Mouse (Mus musculus) right cerebral cortex, adult 18-20 months (tissue): ENCODE measurements around the gene Smco2.

Source experiments
- DNase-seq: peaks from one replicate; pipeline ENCODE4 v3.0.0; 2022; ENCODE audit warnings: mixed read lengths

Gene Smco2

DNA sequence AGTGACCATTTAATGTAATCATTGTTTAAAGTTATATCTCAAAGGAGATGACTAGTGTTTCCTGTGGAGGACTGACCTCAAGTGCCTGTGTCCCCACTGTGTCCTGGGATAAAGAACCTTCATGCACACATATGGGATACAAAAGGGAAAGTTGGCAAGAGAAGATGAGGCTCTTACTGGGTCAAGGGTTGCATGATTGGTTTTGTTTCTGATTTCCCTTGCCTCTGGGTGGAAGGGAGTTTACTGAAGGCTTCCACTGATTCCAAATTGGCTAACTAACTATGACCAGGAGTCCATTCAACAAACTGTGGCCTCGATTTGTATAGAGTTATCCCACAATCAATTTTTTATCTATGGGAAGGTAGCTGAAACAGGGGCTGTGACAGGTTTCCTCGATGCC is 53.7 kb downstream of the Smco2 start:
- no peak for DNase-seq

- no peak for DNase-seq
Observed at GRCm38 (mm10) chr6:146904707-146905106, 54.8 kb downstream of the Smco2 start.

DNA sequence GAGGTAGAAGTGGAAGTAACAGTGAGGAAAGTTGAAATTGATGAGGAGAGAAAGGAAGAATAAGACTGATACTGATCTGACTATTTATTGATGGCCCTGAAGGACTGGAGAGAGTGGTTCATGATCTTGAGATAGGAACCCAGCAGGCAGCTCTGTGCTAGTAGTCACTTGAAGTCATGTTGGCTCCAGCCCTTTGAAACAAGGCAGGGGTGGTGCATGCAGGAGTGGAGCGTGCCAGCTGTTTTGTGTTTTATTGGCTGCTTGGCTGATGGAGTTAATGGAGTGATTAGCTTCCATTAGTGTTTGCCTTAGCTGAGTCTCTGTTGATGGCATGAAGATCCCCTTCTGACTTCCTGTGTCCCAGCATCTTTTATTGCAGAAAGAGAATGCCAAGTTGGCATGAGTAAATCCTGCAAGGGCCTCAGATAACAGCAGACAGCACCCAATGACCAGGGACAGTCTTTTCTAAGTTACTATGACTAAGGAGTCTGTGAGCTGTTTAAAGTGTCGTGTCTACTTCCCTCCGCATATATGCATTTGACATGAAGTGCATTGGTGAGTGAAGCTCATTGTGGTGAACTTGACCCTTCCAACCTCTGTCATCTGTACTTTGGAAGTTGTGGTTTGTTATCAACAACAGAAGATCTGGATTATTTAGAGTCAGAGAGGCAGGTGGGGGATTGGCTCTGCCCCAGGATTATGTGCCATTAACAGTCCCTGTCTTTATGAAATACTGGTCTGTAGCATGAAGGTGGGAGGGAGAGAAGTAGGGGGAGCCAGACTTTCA is 56.3 kb downstream of the Smco2 start:
- no peak for DNase-seq

DNA sequence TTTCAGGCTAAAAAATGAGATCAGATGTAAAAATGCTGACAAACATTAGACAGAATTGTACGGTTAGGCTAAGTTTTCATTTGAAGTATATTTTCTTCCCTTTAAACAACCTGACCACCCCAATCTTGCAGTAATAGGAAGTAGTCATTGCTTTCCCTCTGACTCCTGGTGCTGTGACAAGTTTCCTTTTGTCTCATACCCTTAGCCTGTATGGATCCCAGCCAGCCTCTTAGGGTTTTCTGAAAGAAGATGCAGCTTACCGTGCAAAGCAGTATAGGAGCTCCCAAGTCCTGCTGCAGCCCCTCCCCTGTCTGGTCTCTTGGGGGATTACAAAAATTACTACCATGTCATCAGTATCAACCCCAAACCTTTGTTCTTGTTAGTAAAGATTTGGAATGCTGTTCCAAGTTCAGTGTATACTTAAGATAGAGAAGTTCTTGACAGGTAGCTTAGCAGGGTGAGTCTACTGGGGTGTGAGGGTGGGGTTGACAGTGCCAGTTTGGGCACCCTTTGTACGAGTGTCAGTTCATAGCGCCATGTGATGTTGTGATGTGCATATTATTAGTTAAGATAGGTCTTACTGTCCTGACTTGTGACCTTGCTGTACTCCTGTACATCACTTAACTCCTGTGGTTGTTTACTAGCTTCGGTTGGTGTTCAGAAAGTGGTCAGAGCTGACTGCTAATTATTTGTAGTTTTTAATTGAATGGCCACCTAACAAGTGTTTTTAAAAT is 57.3 kb downstream of the Smco2 start:
- DNase-seq: no peak

- no peak for DNase-seq
Observed at GRCm38 (mm10) chr6:146907795-146908190, 57.9 kb downstream of the Smco2 start.

- no peak for DNase-seq
Observed at GRCm38 (mm10) chr6:146908801-146909200, 58.9 kb downstream of the Smco2 start.

- DNase-seq: no peak
Observed at GRCm38 (mm10) chr6:146909725-146910489, 60.0 kb downstream of the Smco2 start.

- no peak for DNase-seq
Observed at GRCm38 (mm10) chr6:146910801-146911200, 60.9 kb downstream of the Smco2 start.

- DNase-seq: no peak
Observed at GRCm38 (mm10) chr6:146912835-146913488, 63.1 kb downstream of the Smco2 start.

DNA sequence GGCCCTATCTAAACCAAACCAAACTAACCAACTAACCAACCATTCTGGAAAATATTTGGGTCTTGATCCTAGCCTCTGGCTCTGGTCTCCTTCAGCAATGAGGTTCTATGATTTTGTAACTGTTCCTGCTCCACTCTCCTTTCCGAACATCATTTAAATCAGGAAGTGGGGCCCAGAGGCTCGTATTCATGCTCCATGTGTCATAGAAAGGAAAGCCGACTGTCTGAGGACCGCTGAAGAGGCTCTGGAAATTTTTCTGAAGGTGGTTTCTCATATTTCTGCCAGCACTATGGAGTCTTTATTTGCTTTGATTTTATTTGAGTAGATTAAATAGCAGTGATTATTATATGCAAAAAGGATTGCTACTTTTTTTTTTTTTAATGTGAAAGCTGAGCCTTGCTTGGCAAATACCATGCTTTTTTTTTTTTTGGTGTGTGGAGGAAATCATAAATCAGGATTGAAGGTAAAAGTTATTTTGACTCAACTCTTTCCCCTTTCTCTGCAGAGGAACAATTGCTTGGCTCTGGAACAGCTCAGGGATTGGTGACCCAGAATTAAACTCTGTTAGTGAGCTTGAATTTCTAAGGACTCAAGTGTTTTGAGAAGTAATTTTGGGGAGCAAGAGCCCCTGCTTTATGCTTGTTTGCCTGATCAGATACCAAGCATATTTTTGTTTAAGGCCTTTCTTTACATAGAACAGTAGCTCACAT is 63.7 kb downstream of the Smco2 start:
- DNase-seq: no peak

- DNase-seq: no peak
Observed at GRCm38 (mm10) chr6:146915808-146916207, 65.9 kb downstream of the Smco2 start.

DNA sequence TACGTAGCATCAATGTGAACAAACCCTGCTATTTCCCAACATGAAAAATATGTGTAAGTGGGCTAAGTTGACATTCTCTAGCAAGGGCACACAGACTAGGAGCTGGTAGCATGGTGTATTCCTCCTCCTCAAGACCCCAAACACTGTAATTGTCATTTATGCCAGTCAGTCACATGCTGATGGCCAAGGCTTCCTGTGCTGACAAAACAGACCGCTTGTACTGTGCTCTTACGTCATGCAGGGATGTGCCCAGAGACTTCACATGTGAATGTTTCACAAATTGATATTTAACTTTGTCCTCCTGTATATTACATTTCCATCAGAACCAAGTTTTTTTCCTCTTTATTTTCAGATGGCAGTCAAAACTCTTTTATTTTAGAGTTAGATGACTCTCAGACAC is 67.5 kb downstream of the Smco2 start:
- no peak for DNase-seq

DNA sequence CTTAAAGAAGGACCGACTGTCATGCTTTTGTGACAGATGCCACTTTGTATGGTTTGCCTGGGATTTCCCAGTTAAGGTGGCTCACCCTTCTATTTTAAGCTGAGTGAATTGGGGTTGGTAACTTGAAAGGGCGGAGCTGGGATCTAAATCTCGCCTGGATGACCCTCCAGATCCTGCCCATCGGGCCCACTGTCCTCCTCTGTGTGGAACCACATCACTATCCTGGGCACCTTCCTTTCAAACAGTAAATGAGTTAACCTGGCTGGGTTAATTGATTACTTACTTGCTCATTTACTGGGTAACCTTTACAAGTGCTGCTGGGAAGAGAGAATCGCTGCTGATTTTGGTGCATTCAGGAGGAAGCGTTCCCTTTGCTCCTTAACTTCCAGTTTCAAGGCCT is 68.4 kb downstream of the Smco2 start:
- DNase-seq: no peak
